Mouse (Mus musculus) hindbrain, embryonic 16.5 days (tissue): Measurements from ENCODE around the gene Arhgap21. TPM values are rescaled to one million over a fixed set of nuclear protein-coding genes. Genes with fewer than 3 reads are reported as not detected.

Experiments
- ATAC-seq: fragments of 200-750 bp; cut with Nextera tagmentation; 2 replicates; pipeline ENCODE4 v1.8.0; 2017; ENCODE audit warnings: moderate TSS enrichment, moderate library complexity
- H3K27ac ChIP-seq: fragments of 300-500 bp; sonication (generic); 2 replicates; pipeline ENCODE4 v1.5.1; 2014; ENCODE audit warnings: low read depth, mild to moderate bottlenecking, control low read depth, low read length, moderate library complexity
- H3K27me3 ChIP-seq: fragments of 300-500 bp; sonication (generic); replicated peaks from 2 replicates; pipeline ENCODE4 v1.6.1; 2014; ENCODE audit warnings: low read length; ENCODE audit not compliant: control insufficient read depth, insufficient read depth
- H3K36me3 ChIP-seq: fragments of 300-500 bp; sonication (generic); 2 replicates; pipeline ENCODE4 v1.6.1; 2014; ENCODE audit warnings: mild to moderate bottlenecking, low read length, moderate library complexity, mixed read lengths; ENCODE audit not compliant: control insufficient read depth, insufficient read depth
- H3K4me1 ChIP-seq: fragments of 300-500 bp; sonication (generic); 2 replicates; pipeline ENCODE4 v1.6.1; 2014; ENCODE audit warnings: low read depth, low read length; ENCODE audit not compliant: control insufficient read depth, insufficient read depth
- H3K4me2 ChIP-seq: fragments of 300-500 bp; sonication (generic); 2 replicates; pipeline ENCODE4 v1.6.1; 2014; ENCODE audit warnings: mild to moderate bottlenecking, low read length, control low read depth, moderate library complexity
- H3K4me3 ChIP-seq: fragments of 300-500 bp; sonication (generic); 2 replicates; pipeline ENCODE4 v1.5.1; 2014; ENCODE audit warnings: mild to moderate bottlenecking, low read length, control low read depth, moderate library complexity
- H3K9ac ChIP-seq: fragments of 300-500 bp; sonication (generic); 2 replicates; pipeline ENCODE4 v1.6.1; 2014; ENCODE audit warnings: low read depth, mild to moderate bottlenecking, control low read depth, low read length, moderate library complexity
- H3K9me3 ChIP-seq: fragments of 300-500 bp; sonication (generic); 2 replicates; pipeline ENCODE4 v1.6.1; 2014; ENCODE audit warnings: mild to moderate bottlenecking, low read length, moderate library complexity; ENCODE audit not compliant: control insufficient read depth
- WGBS: fragments of 180-500 bp; shearing (Covaris S2); extraction: QIAGEN DNeasy Blood & Tissue Kit; methylation state at CpG from one replicate; pipeline ENCODE4 v1.1.7; 2014; 5-methylcytosine and 5-hydroxymethylcytosine counted together
- polyA plus RNA-seq: library from polyadenylated mRNA; unstranded; fragments of >200 nt; fragmentation: Nextera tagmentation; extraction: Ambion mirVana; gene quantifications from 2 replicates; pipeline ENCODE4 v1.2.1, GENCODE M21; 2015

Arhgap21 gene
- polyA plus RNA-seq, 1 experiment from 2014 or later: 24.7 TPM

DNA sequence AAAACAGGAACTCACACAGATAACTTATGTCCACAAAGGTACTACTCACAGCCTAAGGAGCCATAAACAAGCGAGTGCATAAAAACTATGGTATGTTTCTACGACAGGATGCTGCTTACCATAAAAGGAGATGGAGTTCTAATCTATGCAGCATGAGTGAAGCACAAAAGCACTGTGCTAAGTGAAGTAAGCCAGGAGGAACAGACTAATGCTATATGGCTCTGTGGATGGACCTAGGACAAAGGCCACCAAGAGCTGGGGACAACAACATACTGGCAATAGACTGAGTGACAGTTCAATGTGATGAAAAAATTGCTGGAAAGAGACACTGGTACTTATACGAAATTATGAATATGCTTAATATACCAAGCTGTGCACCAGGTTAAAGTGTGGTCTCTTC lies 19.5 kb downstream of the Arhgap21 start:
- Histone ChIP-seq H3K4me1 (no peaks in the 10 kb centered on the region; the same call in 1 of the 2 replicates), H3K4me3 (no peak overlapping the region), H3K36me3 (no peaks in the 10 kb centered on the region), H3K9ac (no peak overlapping the region), H3K4me2 (no peak overlapping the region), H3K27ac (no peak overlapping the region), H3K27me3 (no peaks in the 10 kb centered on the region), H3K9me3 (no peaks in the 10 kb centered on the region)
- ATAC-seq: no peak
- WGBS: 87% methylated on average over 3 of the region's 3 CpGs

DNA sequence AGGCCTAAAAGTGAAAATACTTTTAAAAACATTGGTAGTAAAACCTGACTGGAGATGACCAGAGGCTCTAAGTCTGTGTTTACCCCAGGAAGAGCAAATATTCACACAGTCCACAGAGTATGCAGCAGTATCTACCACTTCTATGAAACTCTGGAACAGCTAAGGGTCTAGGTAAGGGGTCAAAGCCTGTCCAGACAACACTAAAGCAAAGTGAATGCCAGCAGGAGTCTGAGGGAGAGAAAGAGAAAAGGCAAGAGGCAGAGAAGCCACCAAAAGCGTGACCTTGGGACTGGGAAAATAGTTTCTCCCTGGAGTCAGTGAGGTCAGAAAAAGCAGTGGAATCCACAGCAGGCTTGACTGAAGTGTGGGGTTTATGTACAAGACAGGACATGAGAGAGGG lies 21.6 kb downstream of the Arhgap21 start:
- H3K36me3 ChIP-seq: no peaks in the 10 kb centered on the region
- H3K27me3 ChIP-seq: no peaks in the 10 kb centered on the region
- H3K4me3 ChIP-seq: no peak overlapping the region
- H3K4me1 ChIP-seq: peaks cover 14% of the 10 kb centered on the region
- H3K4me2 ChIP-seq: no peak overlapping the region
- 79% methylated on average over 1 of the region's 1 CpGs for WGBS
- ATAC-seq: no peak
- H3K9ac ChIP-seq: no peak overlapping the region
- no peaks in the 10 kb centered on the region for H3K9me3 ChIP-seq
- H3K27ac ChIP-seq: no peak overlapping the region

DNA sequence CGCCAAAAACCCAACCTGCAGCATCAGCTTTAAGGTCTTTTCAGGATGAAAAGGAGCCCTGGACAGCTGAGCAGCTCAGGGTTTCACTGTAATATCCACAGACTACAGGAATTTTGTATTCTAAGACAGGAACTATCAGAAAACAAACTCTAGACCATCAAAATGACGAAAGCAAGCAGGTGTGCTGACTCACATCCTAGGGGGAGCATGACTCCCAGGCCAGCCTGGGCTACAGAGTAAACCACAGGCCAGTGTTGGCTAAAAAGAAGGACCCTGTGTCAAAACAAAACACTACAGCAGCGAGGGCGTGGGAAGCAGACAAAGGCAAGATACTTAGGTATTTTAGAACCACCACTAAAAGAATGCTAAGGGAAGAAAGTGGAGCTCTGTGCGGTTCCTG lies 23.1 kb downstream of the Arhgap21 start:
- 93% methylated on average over 5 of the region's 5 CpGs for WGBS
- no peak for ATAC-seq
- Histone ChIP-seq H3K9me3 (no peaks in the 10 kb centered on the region), H3K27ac (no peak overlapping the region), H3K4me2 (no peak overlapping the region), H3K4me3 (no peak overlapping the region), H3K27me3 (no peaks in the 10 kb centered on the region), H3K9ac (no peak overlapping the region), H3K4me1 (peaks cover 14% of the 10 kb centered on the region), H3K36me3 (no peaks in the 10 kb centered on the region)

DNA sequence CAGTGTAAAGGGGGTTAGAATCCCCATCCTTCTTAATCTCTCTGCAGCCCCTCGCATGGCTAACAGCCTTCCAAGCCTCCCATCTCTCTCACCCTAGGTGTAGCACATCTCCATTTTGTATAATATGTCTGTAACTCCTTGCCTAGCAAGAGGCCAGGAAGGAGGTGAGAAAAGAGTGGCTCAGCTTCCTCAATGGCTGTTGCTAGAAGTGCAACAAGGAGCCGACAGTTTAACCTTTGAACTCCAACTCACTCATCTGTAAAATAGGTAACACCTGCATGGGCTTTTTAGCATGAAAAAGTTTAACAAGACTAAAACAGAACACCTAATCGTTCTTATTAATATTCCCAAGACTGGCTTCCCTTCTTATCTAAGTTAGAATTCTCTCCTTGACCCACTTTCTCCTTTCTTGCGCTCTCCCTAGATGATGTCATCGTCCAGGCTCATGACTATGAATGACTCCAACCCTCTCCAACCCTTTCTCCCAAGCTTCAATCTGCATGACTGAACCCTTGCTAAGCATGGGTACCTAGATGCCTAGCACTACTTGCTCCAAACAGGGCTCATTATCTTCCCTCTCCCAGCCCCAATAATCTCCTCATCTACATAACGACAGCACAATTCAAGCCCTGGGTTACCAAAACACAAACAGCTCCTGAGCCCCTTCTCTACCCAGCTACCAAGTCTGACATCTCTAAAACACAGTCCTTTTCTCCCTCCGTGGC lies 24.8 kb downstream of the Arhgap21 start:
- Histone ChIP-seq H3K4me3 (no peak overlapping the region), H3K27ac (peak overlapping the region; percentile 0; the same call in 1 of the 2 replicates), H3K9me3 (no peaks in the 10 kb centered on the region), H3K36me3 (no peaks in the 10 kb centered on the region), H3K4me2 (no peak overlapping the region), H3K9ac (no peak overlapping the region), H3K4me1 (peaks cover 14% of the 10 kb centered on the region), H3K27me3 (no peaks in the 10 kb centered on the region)
- WGBS: 25% methylated on average over 7 of the region's 7 CpGs
- 0 out of 2 replicates have a peak, but pooled peaks have one; percentile 29 for ATAC-seq

DNA sequence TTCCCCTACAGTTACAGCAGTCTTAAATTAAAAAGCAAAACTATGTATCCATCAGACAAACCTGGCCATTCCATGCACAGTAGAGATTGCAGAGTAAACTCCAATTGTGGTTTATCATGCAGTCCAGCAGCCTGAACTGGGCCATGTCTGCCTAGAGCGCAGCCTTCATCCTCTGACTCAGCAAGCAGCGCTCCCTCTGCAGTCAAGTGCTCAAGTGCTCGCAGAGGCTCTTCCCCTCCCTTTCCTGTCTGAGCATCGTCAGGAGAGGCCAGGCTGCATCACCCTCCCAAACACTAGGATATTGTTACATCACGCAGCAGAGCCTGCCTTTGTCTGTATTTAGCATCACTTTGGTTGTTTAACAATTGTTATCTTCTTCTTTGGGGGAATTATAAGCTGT lies 25.5 kb downstream of the Arhgap21 start:
- Histone ChIP-seq H3K4me1 (peaks cover 14% of the 10 kb centered on the region), H3K4me3 (no peak overlapping the region), H3K9ac (no peak overlapping the region), H3K36me3 (no peaks in the 10 kb centered on the region), H3K4me2 (no peak overlapping the region), H3K27ac (peak overlapping the region; percentile 5; the same call in 1 of the 2 replicates), H3K27me3 (no peaks in the 10 kb centered on the region), H3K9me3 (no peaks in the 10 kb centered on the region)
- ATAC-seq: peak; percentile 79
- 5% methylated on average over 5 of the region's 5 CpGs for WGBS

DNA sequence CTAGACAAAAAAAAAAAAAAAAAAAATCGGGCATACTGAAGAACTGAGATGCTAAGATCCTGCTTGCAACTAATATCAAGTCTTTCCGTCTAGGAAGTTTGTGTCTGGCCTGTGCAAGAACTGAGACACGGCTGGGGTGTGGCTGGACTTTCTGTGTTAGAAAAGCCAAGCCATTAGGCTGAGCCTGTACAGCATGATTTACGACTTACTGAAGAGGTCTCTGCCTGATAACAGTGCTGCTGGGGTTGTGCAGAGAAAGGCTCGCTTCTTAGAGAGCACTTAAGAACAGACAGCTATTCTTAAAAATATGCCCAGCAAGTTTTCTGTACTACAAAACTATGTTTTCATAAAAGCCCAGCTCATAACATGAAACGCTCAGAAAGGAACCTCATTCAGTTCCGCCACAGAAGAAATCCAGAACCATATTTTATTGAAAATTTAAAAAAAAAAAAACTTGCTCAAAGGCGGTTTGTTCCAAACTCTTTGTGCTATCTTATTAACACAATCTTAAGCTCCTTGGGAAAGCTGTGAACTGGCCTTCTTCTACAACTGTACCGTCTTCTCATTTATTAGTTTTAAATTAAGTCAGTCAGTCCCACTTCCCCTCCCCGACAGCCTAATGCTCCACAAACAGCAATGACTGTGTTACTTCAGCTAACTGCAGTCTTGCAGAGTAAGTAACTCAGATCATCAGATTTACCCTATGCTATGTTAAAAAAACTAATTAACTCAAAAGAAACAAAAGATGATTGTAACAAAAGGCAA lies 26.1 kb downstream of the Arhgap21 start:
- no peak overlapping the region for H3K27ac ChIP-seq
- ATAC-seq: no peak
- 59% methylated on average over 10 of the region's 10 CpGs for whole genome bisulfite sequencing

DNA sequence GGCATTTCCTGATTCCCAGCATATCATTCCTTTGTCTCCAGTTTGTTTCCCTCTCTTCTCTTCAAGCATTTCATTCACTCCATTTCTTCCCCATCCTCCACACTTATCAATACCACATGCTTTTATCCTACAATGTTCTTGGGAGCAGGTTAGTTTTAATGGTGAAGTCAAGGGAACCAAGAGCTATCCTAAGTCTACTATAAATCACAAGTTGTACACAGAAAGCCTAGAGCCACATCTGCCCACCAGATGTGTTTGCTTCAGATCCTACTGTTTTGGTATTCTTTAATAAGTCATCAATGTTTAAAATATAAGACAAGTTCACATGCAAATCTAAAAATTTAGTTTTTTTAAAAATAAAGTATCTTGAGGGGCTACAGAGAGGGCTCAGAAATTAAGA lies 27.6 kb downstream of the Arhgap21 start:
- H3K9me3 ChIP-seq: no peaks in the 10 kb centered on the region
- H3K4me2 ChIP-seq: no peak overlapping the region
- H3K9ac ChIP-seq: no peak overlapping the region
- H3K27ac ChIP-seq: no peak overlapping the region
- H3K4me1 ChIP-seq: peaks cover 14% of the 10 kb centered on the region
- ATAC-seq: no peak
- no peaks in the 10 kb centered on the region for H3K27me3 ChIP-seq
- no peak overlapping the region for H3K4me3 ChIP-seq
- H3K36me3 ChIP-seq: no peaks in the 10 kb centered on the region

More for the DNA sequence above, 26.1 kb downstream of the Arhgap21 start:
- Histone ChIP-seq H3K9ac (no peak overlapping the region), H3K4me2 (no peak overlapping the region), H3K27me3 (no peaks in the 10 kb centered on the region), H3K9me3 (no peaks in the 10 kb centered on the region), H3K4me1 (peaks cover 14% of the 10 kb centered on the region), H3K36me3 (no peaks in the 10 kb centered on the region), H3K4me3 (no peak overlapping the region)

DNA sequence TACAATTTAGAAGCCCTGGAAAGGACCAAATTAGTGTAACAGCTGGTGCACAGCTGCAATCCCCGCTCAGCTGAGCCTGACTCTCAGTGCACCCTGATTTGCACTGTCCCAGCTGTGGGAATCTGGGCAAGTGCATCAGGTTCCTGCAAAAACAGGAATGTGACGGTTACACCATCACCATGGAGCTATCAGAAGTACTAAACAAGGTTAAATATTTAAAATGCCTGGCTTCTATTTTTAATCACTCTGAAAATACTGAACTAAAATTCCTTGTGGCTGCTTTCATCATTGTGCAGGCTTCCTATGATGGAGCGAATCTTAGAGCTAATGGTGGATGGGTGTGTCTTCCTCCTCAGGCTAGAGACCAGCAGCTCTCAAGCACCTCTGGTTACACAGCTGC lies 29.3 kb downstream of the Arhgap21 start:
- H3K27ac ChIP-seq: no peak overlapping the region
- no peak overlapping the region for H3K9ac ChIP-seq
- H3K27me3 ChIP-seq: no peaks in the 10 kb centered on the region
- no peak overlapping the region for H3K4me3 ChIP-seq
- no peaks in the 10 kb centered on the region for H3K9me3 ChIP-seq
- WGBS: 69% methylated on average over 3 of the region's 3 CpGs
- H3K4me2 ChIP-seq: no peak overlapping the region
- no peaks in the 10 kb centered on the region for H3K36me3 ChIP-seq
- ATAC-seq: no peak
- peaks cover 14% of the 10 kb centered on the region for H3K4me1 ChIP-seq

DNA sequence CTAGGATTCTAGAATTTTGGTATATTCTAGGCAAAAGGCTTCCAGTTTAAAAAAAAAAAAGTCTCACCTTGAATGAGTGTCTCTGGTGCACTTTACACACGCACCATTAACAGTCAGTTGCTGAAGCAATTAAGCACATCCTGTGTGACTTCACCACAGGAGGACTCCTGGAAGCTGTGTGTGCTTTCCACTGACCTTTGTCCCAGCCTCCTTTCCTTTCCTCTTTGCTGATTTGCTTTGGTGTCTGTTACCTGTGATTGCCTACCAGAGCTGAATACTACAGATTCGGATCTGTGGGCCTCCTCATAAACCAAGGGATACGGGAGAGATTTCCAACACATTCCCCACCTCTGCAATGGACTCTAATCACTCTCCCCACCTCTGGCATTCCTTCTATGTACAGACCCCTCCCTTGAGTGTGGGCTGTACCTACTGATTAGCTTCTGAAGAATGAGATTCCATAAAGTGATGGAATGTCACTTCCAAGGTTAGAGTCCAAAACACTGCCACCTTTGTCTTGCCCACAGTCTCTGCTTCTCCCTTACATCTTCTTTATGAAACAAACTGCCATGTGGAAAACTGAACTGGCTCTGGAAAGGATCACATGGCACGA lies 32.0 kb downstream of the Arhgap21 start:
- no peak overlapping the region for H3K4me2 ChIP-seq
- no peak for ATAC-seq
- no peak overlapping the region for H3K4me3 ChIP-seq
- H3K27me3 ChIP-seq: no peaks in the 10 kb centered on the region
- WGBS: 77% methylated on average over 4 of the region's 4 CpGs
- no peaks in the 10 kb centered on the region for H3K36me3 ChIP-seq
- no peaks in the 10 kb centered on the region; the same call in 1 of the 2 replicates for H3K4me1 ChIP-seq
- no peak overlapping the region for H3K9ac ChIP-seq
- no peaks in the 10 kb centered on the region for H3K9me3 ChIP-seq
- no peak overlapping the region for H3K27ac ChIP-seq
